Mouse (Mus musculus) thymus, postnatal 36 days (tissue): ENCODE data around the gene Pola2.

Experiments used
- DNase-seq, 2 experiments: peaks; one replicate each; pipeline ENCODE4 v3.0.0; 2022; ENCODE audit warnings: mixed read lengths in 2 of 2

The Pola2 gene

DNA sequence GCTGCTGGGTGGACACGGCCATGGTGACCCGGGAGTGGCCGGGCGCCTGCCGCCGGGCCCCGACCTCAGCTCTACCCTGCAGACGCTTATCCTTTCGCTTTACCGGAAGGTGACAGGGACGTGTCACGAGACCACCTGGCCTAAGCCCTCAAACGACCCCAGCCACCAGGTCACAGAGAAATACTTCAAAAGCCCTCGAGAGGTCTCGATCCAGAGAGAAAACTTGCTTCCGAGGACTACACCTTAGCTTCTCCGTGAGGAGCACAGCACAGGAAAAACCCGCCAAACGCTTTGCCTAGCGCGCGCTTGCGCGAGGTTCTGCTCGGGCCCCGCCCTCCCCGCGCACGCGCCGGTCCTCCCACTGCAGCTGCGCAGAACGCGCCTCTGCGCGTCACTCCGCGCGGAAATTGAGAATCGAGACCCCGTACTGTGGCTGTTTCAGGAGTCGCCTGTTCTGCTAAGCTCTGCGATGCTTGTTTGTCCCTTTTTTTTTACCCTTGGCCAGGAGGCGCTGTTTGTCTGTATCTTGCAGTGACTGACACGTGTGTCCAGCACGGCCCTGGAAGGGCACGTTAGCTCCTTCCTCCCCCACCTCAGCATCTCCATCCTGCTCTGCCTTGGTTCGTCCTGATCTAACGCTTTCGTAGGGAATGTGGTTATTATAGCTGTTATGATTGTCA lies at the start of gene Pola2:
Gene Pola2, minus strand, starts transcription at position 320 of the 680 bp plus-strand sequence.
- peak; percentile 91 for DNase-seq

DNA sequence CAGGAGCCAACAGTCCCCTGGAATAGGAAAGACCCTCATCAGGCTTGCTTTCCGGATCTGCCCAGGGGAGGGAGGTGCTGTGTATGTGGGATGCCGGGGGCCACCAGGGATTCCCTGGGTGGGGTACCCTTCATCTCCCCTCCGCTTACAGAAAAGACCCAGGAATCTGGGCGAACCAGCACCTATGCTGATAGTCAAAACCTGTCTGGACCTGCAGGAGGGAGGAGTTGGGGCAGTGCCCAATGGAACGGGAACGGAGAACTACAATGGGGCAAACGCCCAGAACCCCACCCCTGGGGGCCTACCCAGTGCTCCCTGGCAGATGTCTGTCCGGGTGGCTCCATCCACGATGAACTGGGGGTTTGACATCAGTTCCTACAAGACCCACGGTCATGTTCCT lies 49.7 kb upstream of the Pola2 start:
- DNase-seq, result no peak

DNA sequence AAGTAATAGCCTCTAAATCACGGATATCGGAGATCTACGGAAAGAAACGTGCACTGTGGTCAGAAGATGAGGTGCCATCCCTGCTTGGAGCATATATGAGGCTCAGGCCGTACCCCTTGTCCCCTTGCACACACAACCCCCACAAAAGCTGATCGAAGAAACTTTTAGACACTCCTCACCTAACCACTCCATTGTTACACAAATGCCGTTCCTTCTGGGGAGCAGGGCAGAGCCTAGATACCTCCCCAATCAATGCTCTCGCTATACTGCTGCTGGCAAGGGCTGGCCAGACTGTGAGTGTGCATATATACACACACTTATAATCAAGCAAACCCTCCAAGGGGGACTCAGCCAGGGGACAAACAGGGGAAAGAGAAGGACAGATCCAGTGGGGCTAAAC lies 45.1 kb upstream of the Pola2 start:
- no peak for DNase-seq

- no peak for DNase-seq
Measured at GRCm38 (mm10) chr19:6007013-6007412, 43.0 kb upstream of the Pola2 start.

- DNase-seq, result no peak
Measured at GRCm38 (mm10) chr19:6005541-6005940, 41.5 kb upstream of the Pola2 start.

- no peak for DNase-seq
Measured at GRCm38 (mm10) chr19:5999969-6000368, 36.0 kb upstream of the Pola2 start.

DNA sequence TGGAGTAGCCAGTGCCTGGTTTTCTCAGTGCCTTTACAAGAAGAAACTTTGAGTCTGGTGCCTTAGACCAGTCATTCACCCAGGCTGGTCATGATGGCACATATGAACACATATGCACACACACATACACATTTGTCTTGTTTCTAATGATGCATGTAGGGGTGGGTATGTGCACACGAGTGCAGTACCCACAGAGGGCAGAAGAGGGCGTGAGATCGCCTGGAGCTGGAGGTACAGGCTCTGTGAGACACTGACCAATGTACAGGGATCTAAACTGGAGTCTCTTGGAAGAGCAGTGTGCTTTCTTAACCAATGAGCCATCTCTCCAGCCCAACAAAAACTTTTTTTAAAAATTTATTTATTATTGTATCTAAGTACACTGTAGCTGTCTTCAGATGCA lies 34.2 kb upstream of the Pola2 start:
- no peak for DNase-seq

- no peak for DNase-seq
Measured at GRCm38 (mm10) chr19:5994711-5995110, 30.7 kb upstream of the Pola2 start.

DNA sequence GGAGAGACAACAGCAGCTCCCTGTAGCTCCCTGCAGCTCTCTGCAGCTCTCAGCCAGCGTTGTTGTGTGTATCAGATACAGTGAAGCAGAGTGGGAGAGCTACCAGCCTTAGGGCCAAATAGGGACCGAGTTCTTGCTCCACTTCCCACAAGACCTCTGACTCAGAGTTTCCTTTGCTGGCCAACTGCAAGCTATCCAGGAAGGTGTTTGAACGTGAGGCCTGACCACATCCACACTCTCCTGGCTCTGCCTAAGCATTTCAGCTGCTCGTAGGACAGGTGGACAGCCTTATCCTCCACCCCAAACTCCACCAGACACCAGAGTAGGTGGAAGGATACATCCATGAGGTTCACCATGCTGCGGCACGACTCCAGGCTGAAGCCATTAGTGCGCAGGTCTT lies 28.0 kb upstream of the Pola2 start:
- DNase-seq, result no peak

- no peak for DNase-seq
Measured at GRCm38 (mm10) chr19:5991467-5991866, 27.5 kb upstream of the Pola2 start.

- DNase-seq, result no peak
Measured at GRCm38 (mm10) chr19:5990921-5991320, 26.9 kb upstream of the Pola2 start.

DNA sequence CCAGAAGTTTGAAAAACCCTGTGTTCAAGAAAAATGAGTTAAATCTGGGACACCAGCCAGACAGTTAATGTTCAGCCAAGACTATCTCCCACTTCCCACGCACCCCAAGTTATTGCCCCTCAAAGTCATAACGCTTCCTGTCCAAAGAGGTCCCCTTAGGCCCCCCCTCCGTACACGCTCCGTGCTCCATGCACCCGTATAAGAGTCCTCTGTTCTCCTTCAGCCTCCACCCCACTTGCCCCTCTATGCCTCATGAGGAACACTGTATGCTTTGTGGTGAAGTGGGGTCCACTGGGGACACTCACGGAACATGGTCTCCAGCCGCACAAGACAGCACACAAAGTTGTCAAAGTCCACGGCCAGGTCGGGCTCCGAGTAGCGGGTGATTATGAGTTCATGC lies 26.0 kb upstream of the Pola2 start:
- no peak for DNase-seq

DNA sequence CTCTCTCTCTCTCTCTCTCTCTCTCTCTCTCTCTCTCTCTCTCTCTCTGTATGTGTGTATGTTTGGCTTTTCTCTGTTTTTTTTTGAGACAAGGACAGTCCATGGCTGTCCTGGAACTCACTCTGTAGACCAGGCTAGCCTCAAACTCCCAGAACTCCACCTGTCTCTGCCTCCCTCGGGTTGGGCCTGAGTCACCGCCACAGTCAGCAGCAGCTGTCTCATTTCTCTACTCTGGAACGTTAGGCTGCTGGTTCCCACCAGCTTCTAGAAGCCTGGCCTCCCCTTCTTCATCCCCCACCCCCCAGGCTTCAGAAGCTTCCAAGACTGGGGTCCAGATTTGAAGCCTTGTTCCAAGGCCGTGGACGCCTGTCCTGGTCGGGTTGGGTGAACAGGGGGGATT lies 25.6 kb upstream of the Pola2 start:
- no peak for DNase-seq

DNA sequence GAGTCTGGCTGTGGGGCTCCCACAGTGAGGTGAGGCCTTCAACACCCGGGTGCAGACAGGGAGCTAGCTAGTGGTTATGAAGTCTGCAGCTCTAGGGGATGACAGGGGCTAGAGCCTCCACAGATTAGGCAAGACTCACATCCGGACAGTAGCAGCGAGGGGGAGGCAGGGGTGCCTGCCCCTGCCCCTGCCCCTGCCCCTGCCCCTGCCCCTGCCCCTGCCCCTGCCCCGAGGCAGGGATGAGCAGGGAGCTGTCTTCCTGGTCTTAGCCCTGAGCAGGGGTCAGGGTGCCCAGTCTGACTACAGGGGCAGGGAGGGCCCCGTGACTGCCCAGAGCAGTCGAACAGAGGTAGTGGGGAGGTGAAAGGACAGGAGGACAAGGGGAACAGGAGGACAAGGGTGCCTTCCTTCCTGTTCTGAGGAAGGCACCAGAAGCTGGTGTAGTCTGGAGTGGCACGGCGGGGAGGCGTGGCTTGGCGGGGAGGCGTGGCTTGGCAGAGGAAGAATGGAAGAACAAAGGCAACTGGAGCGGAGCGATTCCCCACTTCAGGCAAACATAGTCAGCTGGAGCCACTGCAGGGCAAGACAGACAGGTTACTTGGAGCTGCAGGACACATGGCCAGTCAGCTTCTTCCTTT lies 24.9 kb upstream of the Pola2 start:
- peak; percentile 86 to 88 for DNase-seq

DNA sequence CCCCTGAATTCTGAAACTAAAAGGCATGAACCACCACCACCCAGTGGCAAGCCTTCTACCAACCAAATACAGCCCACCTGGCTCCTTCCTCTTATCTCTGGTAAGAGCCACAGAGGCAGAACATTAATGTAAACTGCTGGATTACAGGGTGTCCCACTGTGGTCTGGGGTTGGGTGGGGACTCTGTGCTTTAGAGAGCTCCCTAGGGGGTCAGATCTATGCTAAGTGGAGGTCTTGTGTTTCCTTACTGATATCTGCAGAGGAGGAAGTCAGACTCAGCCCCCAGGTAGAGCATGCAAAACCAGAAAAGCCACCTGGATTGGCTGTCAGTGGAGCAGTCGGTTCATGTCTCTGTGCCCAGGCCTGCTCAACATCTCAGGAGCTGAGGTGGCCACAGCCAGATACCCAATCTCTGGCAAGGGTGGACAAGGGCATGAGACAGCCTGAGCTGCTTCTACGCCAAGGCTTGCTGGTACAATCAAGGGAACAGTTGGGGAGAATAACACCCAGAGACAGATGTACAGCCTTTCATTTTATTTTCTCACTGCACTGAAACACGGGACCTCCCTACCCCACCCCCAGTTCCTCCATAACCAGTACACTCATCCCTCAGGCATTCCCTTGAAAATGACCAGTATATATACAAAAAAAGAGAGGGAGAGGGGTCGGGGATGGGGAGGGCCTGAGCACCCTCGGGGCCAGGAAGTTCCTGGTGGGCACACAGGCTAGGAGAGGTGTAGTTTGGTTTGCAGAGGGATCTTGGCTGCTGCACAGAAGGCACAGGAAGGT lies 24.2 kb upstream of the Pola2 start:
- DNase-seq, result no peak

DNA sequence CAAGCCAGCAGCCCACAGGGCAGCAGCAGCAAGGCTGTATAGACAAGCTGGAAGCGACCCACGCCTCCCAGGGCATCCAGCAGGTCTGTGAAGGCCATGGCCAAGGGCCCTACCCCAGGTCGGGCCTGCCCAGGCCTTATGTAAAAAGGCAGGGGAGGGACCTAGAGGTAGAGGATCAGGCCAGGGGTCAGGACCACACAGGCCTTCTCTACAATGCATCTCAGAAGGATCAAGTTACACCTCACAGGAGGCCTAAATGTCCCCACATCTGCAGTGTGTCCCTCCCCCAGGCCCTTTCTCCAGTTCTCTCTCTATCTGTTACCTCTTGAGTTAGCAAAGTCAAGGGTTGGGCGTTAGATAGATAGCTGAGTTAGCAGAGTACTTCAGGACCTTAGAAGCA lies 22.0 kb upstream of the Pola2 start, which contains the start of gene Slc22a20:
Gene Slc22a20, minus strand, starts transcription at position 101 of the 400 bp plus-strand sequence.
- DNase-seq, result no peak

DNA sequence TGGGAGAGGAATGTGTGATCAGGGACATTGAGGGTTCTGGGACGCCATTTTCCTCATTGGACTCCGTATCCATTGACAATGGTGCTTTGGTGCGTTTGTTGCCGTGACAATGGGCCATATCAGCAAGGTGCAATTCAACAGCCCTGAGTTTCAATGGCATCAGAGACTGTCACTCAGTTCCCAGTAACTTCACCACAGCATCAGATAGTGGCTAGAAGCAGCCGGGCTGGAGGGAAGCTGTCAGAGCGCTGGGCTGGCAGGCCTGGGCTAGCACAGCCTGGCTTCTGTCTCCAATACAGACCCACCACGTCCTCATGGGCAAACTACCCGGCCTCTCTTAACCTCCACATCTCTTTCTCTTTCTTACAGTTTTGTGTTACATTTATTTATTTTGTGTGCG lies 16.5 kb upstream of the Pola2 start:
- DNase-seq, result no peak

GRCm38 (mm10) chr19:5977717-5978116 lies 13.7 kb upstream of the Pola2 start:
- DNase-seq, result no peak

GRCm38 (mm10) chr19:5975676-5976075 lies 11.7 kb upstream of the Pola2 start:
- DNase-seq, result no peak

DNA sequence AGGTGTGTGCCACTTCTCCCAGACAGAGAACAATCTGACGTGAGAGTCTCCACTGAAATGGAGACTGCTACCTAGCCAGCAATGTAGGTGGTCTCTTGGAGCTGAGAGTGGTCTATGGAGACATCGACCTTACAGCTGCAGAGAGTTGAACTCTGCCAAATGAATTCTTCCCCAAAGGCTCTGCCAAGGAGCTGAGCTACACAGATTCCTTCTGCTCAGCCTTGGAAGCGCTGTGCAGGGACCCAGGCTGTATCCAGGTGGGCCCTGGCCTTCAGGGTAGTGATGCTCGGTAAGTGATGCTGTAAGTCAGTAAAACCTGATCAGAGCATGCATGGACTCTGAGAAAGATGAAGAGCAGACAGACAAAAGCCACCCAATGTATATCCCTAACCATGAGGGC lies 11.1 kb upstream of the Pola2 start:
- DNase-seq, result no peak

- DNase-seq, result no peak
Measured at GRCm38 (mm10) chr19:5967664-5968063, 3.7 kb upstream of the Pola2 start.

DNA sequence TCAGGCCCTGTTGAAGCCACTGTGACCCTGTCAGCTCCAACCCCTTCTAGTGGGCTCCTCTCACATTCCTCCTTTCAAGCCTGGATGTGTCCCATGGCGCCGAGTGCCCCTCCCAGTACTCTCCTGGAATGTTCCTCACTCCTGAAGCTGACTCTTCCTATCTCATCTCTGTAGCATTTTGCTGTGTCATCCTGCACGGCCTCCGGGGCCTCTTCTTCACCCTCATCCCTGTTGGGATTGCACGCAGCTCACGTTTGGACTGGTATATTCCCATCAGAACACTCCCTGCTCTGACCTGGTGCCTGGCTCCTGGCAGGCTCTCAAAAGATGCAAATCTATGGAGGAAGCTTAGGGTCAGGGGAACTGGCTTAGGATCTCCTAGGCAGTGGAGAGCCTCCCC lies 2.8 kb upstream of the Pola2 start:
- DNase-seq, result no peak

DNA sequence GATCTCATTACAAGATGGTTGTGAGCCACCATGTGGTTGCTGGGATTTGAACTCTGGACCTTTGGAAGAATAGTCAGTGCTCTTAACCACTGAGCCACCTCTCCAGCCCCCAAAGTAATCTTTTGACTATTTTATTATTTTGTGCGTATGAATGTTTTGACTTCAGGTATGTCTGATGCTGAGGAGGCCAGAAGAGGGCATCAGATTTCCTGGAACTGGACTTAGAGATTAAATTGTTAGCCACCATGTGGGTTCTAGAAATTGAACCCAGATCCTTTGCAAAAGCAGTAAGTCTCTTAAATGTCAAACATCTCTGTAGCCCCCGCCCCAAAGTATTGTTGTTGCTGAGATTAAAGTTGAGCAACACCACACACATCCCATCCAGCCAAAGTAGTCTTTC lies 1.9 kb upstream of the Pola2 start:
- no peak for DNase-seq

- peak; percentile 70 to 76 for DNase-seq
Measured at GRCm38 (mm10) chr19:5965280-5965679, 1.3 kb upstream of the Pola2 start.
